Mouse (Mus musculus) liver (tissue): ENCODE measurements around the gene Unc13b.

ENCODE experiments used
- DNase-seq: peaks from one replicate; pipeline ENCODE4 v3.0.0-alpha.2; 2020; ENCODE audit warnings: mixed read lengths

Gene Unc13b

DNA sequence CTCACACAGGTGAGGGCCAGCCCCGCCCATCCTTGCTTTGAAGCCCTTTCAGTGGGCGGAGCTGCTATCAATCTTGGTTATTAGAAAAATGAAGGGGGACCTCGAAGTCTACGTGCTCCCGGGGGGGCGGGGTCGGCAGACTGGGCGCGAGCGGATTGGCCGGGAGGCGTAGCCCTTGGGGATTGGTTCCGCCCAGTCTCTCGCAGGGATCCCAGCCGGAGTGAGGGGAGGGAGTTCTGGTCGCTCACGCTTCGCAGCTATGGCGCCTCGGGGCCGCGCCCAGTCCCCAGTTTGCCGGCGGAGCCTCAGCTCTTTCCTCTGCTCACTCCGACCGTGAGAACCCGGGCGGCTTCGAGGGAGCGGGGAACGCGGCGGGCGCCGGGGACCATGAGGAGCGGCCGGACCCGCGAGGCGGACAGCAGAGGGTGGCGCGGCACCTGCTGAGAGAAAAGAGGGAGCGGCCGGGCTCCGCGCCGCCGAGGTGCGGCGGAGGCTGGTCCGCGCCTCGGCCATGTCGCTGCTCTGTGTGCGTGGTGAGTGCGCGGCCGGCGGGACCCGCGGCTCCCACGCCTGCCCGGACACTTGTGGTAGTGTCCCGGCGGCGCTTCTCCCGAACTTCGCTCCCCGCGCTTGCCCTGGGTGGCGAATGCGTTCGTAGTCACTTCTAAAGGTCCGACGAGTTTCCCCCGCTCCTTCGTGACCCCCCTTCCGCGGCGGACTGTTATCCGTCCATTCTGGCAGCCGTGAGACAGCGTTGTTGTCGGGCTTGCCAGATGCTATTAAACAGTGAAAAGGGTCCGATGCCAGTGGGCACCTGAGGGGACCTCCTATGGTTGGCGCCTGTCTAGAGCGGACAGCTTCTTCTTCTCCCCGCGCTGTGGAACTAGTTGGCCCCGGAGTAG, at the start of gene Unc13b:
TSS of gene Unc13b (plus strand) at position 201 of the 902 bp plus-strand sequence.
- DNase-seq, result peak; percentile 92

DNA sequence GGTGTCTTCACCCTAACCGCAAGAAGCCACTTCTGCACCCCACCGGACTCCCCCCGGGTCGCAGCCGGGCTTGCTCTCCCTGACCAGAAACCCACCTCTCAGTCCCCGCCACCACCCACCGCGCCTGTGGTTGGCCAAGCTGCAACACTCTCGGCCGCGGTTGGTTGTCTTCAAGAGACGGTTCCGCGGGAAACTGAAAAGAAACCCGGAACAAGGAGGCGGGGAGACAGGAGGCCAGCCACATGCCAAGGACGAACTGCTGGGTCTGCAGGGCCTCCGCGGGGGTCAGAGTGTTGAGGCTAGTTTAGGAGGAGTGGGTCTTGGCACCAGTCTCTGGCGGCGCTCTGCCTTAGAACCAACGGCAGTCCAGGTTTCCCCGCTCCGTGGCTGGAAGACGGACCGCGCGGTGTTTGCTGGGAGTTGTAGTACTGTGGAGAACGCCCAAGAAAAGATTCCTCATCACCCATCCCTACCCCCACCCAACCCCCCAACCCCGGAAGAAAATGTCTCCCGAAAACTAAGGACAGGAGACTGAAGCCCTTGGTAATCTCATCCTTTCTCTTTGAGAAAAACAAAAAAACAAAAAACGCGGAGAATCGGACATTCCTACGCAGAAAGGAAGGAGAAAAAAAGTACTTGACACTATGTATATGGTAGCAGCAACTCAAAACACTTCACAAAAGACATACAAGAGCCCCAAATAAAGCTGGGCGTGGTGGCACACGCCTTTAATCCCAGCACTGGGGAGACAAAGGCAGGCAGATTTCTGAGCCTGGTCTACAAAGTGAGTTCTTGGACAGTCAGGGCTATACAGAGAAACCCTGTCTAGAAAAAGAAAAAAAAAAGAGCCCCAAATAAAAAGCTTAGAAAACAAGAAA, 48.4 kb upstream of the Unc13b start, which contains the start of gene Fancg:
TSS of gene Fancg (minus strand) at position 346 of the 878 bp plus-strand sequence.
- DNase-seq, result peak; percentile 86

DNA sequence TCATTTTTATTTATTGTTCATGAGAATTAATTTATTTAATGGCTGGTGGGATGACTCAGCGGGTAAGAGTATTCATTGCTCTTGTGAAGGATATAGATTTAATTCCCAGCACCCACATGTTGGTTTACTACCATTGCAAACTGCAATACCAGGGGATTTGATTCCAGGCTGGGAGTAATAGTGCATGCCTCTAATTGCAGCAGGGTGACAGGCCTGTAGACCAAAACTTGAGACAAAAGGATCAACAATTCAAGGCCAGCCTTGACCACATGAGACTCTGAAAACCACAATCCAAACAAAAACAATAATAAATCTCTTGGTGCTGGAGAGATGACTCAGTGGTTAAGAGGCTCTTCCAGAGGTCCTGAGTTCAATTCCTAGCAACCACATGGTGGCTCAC, 46.7 kb upstream of the Unc13b start:
- no peak for DNase-seq

DNA sequence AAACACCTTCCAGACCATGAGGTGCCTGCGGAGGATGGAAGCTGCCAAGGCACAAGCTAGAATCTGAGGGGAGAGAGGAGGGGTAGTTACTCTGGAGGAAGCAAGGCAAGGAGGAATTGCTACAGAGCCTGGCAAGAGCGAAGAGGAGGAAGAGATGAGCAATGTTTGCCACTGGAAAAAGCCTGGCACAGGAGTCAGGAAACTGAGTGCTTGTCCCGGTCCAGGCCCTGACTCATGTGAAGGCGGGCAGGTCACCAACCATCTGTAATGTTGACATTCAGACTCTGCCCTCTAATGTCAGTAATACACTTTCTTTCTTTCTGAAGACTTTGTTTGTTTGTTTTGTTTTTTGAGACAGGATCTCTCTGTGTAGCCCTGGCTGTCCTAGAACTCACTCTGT, 40.6 kb upstream of the Unc13b start:
- DNase-seq, result no peak

DNA sequence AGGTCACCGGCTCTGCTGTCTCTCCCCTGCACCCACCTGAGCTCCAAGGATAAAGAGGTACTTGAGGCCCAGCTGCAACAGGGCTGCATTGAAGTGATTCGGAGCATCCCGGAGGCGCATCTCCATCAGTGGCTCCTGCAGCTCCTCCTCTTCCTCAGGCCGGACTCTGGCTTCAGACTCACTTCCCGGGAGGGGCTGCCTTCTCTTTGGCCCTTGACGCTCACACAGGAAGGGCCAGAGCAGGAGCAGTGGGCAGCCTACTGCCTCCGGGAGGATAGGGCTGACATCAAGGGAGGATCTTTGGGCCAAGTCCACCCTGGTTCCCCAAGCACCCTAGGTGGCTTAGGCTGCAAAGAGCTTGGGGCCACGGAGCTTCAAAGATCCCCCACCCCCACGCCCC, 39.6 kb upstream of the Unc13b start:
- DNase-seq, result no peak

DNA sequence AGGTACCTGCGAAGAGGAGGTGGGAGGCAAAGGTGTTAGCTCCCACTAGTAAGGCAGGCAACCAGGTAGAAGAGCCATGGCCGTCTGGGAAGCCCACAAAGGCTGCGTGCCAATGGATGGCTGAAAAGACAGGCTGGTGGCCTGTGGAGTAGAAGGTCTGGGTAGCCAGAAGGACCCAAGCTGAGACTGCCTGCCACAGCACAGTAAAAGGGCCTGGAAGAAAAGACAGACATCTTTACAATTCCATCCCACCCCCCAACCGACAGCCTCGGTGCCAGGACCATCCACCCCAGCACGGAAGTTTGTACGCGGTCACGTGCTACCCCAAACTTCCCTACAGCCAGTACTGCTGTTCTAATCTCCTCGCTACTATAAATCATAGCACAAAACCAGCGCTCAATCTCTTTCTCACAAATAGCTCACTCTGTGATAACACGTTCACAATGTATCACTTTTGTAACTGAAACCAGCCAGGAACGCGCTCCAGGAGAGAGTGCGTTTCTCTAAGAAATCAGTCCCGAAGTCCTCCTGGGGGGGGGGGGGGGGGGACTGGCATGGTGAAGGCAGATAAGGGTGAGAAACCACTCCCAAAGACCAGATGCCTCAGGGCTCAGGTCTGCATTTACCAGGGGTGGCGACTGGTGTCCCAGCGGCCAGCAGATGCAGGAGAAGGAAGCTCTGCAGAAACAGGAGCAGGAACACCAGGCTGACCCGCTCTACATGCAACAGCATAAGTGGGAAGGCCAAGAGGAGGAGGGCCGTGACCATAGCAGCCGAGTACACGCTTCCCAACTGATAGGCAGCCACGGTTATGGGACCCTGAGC, 38.9 kb upstream of the Unc13b start:
- DNase-seq, result peak; percentile 63

DNA sequence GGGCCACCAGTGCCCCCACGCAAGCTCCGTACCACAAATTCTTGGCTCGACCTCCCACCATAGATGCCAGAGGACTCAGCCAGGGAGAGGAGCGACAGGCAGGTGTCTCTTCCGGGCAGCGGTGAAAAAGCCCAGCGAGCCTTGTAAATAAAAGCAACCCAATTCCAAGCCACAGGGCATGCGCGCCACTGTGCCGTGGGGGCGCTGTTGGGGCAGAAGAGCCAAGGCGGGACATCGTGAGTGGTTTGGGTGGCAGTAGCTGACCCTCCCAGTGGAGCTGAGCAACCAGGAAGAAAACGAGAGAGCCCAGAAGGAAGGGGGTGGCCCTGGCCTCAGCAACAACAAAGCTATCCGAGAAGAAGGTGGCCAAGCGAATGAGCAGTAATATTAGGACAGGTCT, 37.9 kb upstream of the Unc13b start:
- no peak for DNase-seq

DNA sequence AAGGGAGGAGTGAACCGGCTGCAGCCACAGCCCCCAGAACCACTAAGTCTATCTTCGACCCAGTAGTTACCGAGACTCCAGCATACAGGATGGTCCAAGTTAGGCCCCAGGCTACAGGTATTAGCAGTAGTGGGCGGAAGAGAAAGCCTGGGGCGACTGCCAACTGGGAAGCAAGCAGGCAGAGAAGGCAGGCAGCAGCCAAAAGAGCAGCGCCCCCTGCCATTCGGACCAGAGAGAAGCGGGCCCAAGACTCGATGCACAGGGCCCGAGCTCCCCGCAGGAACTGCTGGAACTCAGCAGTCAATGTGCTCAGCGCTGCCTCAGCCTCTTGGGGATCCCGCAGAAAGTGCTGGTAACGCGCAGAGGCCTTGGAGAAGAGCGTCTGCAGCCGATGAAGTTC, 37.4 kb upstream of the Unc13b start:
- DNase-seq, result no peak

DNA sequence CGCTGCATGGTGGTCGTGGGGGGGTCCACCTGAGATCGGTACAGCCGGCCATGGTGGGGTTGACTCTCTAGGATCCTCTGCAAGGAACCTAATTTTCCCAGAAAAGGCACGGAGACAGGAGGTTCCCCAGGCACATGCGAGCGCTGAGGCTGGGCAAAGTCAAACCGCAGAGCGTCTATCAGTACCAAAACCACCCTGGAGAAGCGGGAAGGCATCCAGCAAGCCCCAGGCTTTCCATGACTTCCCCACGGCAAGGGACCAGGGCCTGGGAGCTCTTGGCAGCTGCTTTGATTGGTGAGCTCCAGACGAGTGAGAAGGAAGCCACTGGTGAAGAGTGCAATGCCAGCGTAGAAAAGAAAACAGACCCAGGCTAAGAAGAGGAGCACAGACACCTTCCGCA, 34.1 kb upstream of the Unc13b start:
- no peak for DNase-seq

DNA sequence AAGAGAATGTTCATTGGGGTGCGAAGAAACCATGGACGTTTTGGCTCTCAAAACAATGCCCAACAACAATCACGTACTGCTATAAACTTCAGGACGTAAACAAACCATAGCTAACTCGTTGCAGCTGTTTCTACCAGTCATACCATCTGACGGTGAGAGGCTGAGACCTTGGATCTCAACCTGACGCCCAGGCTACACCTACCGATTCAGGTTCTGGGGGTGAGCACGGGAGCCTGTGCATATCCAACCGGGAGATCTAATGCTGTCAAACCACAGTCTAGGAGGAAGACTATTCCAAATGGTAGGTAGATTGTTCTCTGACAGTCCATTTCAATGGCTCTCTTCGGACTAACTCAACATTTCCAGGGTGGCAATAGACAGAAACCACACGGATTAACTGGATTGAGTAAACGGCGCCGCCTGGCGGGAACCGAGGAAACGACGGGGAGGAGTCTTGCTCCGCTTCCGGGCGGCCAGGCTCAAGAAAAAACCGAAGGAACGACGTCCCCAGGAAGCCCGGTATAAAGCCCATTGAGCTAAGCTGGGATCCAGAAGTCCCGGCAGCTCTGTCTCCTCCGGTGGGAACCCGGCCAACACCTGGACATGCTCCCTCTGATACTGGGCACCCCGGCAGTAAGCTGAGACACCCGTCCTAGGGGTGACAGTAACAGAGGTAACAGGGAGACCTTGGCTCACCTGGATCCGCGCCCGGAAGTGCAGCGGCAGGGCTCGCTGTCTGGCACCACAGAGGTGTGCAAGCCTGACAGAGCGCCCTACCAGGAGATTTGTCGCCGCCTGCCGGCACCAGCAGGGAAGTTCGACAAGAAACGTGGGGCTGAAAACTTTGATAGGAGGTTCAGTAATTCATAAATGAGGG, 33.4 kb upstream of the Unc13b start, which contains the start of gene Pigo:
TSS of gene Pigo (minus strand) at position 736 of the 877 bp plus-strand sequence.
- peak; percentile 95 for DNase-seq

DNA sequence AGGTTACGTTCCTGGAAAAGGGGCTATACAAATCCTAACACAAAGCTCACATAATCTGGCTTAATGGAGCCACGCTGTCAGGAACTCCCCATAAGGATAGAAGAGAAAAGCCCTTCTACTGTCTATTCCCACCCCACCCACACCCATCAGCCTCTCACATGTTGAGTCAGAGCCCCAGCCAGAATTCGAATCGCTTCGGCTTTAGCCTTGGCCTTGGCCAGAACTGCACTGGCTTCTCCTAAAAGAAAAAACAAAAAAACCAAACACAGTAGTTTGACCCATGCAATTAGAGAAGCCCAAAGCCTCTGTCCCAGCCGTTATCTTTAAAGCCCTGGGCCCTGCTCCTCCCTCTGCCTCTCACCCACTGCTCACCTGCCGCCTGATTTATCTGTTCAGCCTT, 29.6 kb upstream of the Unc13b start:
- no peak for DNase-seq

DNA sequence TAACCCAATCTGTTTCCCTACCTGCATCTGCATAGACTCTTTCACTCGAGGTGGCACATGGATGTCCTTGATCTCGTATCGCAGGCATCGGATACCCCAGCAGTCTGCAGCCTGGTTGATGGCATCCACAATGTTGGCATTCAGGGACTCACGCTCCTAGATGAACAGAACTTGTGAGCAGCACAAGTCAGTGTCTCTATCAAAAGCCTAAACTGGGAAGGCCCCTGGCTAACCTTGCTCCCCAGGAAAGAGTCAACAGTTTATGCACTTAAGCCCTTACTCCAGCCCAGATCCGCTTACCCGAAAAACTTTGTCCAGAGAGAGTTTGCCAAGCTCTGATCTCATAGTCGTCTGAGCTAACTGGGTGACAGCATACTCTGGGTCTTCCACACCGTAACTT, 29.0 kb upstream of the Unc13b start:
- DNase-seq, result no peak

DNA sequence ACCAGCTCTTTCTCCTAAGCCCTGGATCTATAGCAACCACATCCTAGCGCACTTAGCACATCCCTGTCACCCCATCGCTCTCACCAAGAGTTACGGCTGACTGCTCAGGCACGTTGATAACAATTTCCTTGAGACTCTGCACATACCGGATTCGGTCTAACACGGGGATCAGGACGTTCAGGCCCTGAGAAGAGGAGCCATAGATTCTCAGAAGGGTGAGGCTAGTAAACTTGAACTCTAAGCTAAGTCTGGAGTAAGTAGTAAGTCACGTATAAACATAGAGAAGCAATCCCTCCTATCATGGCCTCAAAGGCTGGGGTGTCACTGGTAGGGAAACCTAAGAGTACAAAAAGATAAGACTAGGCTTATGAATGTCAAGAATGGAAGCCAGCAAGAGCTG, 28.4 kb upstream of the Unc13b start:
- no peak for DNase-seq

DNA sequence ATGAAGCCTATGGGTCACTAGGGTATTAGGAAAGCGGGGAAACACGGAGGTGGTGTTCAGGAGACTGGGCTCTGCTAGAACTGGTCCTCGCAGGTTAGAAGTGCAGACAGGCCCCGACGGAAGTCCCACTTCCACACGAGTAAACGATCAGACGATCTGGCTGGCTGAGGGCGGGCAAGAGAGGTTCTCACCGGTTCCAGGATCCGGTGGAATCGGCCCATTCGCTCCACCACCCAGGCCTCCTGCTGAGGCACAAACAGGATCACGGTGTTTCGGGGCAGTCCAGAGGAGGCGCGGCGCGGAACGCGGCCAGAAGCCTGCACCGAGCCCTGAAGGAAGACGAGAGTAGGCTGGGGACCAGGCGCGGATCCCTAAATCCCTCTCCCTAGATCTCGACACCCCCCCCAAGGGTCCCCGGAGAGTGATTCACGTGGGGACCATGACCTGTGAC, 27.9 kb upstream of the Unc13b start:
- peak; percentile 50 for DNase-seq

DNA sequence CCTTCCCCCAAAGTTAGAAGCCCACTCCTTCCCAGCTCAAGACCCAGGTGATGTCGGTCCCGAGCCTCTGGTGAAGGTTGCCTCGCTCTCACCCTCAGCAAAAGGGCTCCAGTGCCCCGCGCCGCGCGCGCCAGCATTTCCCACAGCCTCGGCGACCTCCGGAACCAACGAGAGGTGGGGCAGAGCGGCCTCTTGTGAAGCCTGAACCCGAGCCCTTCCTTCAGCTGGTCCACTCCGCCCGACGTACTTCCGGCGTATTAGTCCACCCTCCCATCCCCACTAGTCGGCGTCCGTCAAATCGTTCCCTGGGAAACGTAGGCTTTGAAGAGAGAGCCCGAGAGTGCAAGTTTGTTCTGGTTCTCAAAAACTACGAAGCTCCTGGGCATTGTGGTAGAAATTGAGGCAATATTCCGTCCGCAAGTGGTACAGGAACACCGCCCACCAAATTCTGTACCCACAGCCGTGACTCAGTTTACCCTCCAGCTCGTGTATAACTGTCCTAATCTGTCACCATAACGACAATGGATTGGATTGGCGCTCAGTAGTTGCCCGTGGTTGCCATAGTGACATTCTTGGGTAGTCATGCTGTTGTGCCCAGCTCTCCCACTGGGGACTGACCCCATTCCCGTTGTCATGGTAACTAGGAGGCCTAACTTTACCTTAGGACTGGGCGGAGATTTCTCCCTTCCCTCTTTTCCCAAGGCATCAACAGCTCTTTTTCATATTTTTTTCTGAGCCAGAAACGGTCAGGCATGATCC, 27.3 kb upstream of the Unc13b start, which contains the start of gene Stoml2:
TSS of gene Stoml2 (minus strand) at position 474 of the 759 bp plus-strand sequence.
- peak; percentile 93 for DNase-seq

DNA sequence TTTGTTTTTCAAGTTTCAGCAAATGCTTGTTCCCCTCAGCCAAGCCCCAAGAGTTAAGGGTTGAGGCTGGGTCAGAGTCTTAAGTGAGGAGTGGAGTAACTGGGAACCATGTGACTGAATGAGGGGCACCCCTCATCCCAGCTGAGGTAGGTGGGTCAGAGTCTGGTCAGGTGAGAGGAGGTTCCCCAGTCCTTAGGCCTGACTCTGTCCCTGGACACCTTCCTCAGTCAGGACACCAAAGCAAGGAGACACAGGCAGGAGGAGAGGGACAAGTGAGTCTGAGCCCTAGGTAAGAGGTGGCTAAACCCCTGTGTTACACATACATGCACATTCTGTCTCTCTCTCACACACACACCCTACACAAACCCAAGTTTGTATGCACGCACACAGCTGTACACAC, 26.3 kb upstream of the Unc13b start:
- DNase-seq, result no peak

DNA sequence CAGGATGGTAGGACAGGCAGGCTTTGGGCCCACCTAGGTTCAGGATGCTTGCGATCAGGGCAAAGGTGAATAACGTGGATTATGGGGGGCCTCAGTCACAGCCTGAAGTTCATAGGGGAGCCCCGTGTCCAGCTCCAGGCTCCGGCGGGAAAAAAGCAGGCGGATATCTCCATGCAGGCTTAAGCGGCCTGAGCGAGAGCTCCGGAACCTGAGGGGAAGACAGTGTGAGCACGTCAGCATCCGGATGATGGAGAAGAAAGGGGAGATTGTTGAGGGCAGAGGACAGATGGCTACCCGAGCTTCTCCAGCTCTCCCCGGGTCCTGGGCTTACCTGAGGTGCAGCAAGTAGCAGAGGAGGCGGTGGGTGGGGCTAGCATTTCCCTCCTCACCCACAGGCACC, 25.3 kb upstream of the Unc13b start:
- DNase-seq, result no peak

DNA sequence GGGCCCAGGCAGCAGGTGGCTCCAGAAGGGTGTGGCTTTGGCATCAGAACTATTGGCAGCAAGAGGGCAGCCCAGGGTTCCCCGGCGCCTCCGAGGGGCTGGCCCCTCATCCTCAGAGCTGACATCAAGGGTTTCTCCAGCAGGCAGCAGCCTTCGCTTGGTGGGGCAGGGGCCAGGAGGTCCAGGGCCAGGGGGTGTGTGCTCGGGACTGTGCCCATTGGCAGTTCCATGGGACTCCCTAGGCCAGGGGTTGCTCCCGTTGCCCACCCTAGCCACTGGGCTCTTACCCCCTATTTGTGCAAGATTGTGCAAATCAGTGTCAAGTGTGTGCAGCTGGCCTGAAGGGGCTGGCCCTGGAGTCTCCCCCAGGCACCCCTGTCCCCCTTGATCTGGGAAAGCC, 22.9 kb upstream of the Unc13b start:
- DNase-seq, result no peak

DNA sequence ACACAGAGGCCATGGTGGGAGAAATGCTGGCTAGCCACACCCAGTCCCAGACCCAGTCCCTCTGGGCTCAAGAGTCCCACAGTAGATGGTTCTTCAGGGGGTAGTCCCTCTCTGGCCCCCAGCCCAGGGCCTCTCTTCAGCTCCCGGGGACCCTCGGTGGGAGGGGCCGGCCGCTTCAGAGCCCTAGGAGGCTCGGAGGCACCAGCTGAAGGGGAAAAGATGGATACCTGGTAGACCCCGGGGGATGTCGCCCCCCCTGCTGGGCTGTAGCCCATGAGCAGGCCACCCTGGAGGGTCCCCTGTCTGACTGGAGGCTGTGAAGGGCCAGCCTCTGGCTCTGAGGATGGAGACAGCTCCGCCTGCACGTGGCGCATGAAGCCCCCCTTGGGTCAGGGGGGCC, 22.4 kb upstream of the Unc13b start:
- no peak for DNase-seq

DNA sequence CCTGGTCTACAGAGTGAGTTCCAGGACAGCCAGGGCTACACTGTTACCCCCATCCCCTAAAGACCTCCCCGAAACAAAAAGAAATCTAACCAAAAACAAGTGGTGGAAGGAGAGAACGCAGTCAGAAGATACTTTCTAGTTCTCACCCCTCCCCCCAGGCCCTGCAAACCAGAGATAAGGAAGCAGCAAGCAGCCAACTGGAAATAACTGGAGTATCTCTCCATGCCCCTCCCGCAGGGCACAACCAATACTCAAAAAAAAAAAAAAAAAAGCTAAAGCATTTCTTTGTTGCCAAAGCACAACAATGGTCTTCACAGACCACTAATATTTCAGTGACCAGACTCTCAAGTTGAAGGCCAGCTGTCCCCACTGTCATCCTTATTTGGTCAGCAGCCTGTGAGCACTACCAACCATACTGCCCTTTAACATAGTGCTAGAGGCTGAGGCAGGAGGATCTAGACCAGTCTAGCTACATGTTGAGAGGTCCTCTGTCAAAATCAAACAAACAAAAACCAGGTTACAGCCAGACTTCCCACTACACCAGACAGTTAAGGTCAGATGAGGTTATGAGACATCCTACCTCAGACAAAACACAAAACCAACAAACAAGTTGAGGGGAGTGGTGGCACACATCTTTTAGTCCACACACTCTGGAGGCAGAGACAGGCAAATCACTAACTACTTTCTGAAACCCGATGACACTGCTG, 20.7 kb upstream of the Unc13b start:
- DNase-seq, result peak; percentile 88
